Mouse (Mus musculus) activated CD4-positive, CD25-positive, alpha-beta regulatory T cell, adult 4 months (primary cell): Measurements from ENCODE around the gene Tbx20. TPM values are rescaled to one million over a fixed set of nuclear protein-coding genes. Genes with fewer than 3 reads are reported as not detected.

Source experiments
- ATAC-seq: one replicate; pipeline ENCODE4 v1.8.0; 2017
- polyA plus RNA-seq, 2 experiments: library from polyadenylated mRNA; unstranded; fragments of 100-300 nt; shearing (Covaris generic); gene quantifications; one replicate each; pipeline ENCODE4 v1.2.1; 2017

The Tbx20 gene
- polyA plus RNA-seq, 2 experiments from 2014 or later, result 0.57 TPM; not detected in 1

- ATAC-seq, result no peak
Measured at GRCm38 (mm10) chr9:24767056-24767455, 7.0 kb downstream of the Tbx20 start.

- ATAC-seq, result no peak
Measured at GRCm38 (mm10) chr9:24765572-24765971, 8.5 kb downstream of the Tbx20 start.

- ATAC-seq, result no peak
Measured at GRCm38 (mm10) chr9:24760461-24760860, 13.6 kb downstream of the Tbx20 start.

DNA sequence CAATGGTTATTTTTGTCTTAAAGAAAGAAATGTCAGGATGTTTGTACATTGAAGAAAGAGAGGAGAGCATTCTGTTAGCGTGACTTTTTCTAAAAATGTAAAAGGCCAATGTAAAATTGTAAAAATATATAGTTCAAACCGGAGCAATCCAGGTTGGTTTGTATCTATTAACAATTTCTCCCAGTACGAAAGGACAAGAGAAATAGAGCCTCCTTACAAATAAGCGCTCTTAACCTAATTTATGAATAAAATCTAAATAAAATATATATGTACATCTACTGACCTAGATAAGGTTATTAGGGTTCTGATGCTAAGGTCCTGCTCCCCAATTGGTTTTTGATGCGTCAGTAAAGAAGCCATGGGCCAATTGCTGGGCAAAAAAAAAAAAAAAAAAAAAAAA, 29.1 kb downstream of the Tbx20 start:
- peak; percentile 76 for ATAC-seq

DNA sequence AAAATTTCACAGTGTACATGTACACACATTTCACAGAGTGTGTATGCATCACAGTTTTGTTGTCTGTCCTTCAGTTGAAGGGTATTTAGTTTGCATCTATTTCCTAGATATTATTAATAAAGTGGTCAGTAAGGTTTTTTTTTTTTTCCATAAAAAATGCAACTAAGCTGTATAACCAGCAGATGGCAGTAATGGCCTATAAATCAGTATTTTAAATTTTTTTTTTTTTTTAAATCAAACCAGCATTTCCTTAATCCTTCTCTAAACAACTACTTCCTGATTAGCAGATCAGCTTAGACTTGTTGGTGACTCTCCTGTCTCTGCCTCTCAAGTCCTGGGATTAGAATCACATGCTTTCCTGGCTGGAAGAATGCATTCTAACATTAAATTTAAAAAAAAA, 72.9 kb downstream of the Tbx20 start:
- ATAC-seq, result no peak

- ATAC-seq, result no peak
Measured at GRCm38 (mm10) chr9:24696405-24696778, 77.7 kb downstream of the Tbx20 start.

GRCm38 (mm10) chr9:24695700-24696404, 78.3 kb downstream of the Tbx20 start, which contains the start of gene Dpy19l2:
Gene Dpy19l2 (minus strand): TSS chr9:24696293.
- ATAC-seq, result no peak

Other genes with a start within 250 kb of the Tbx20 start
- not detected for gene Cypt4, start 149.1 kb downstream of the Tbx20 start, polyA plus RNA-seq
- gene Dpy19l2, start 78.0 kb downstream of the Tbx20 start, polyA plus RNA-seq, result not detected